Mouse (Mus musculus): ENCODE data around the gene Pheta2. TPM values are rescaled to one million over a fixed set of nuclear protein-coding genes. Genes with fewer than 3 reads are reported as not detected.

Pheta2 gene
- polyA plus RNA-seq, 1 experiment = 0.02 TPM

GRCm38 (mm10) chr15:82322195-82322594, 16.5 kb upstream of the Pheta2 start:
- Histone ChIP-seq H3ac (ENCODE audit: control insufficient read depth, insufficient read length, low read depth) (no peak overlapping the region), H3K79me3 (ENCODE audit: low read depth) (no peaks in the 10 kb centered on the region), H3K4me3 (ENCODE audit: insufficient read depth, poor library complexity, severe bottlenecking) (no peak overlapping the region), H3K27me3 (ENCODE audit: control insufficient read depth, insufficient read depth, insufficient read length) (peaks cover 8% of the 10 kb centered on the region), H3K79me2 (ENCODE audit: control insufficient read depth, insufficient read depth) (no peaks in the 10 kb centered on the region), H3K36me3 (ENCODE audit: control insufficient read depth, insufficient read depth) (no peaks in the 10 kb centered on the region)
- TF ChIP-seq FOSL1 (IDR thresholded peaks at IDR 0.05; ENCODE audit: insufficient read depth, low read length, poor library complexity, severe bottlenecking) (no peak), MYOD1 (IDR thresholded peaks at IDR 0.05; ENCODE audit: control insufficient read depth, insufficient read length, low read depth) (no peak), CTCF (IDR thresholded peaks at IDR 0.05; ENCODE audit: control insufficient read depth, insufficient read depth, insufficient read length) (no peak), MYOG (IDR thresholded peaks at IDR 0.05; ENCODE audit: control insufficient read depth, extremely low read depth, insufficient read length) (no peak), MAX (IDR thresholded peaks at IDR 0.05) (no peak), CEBPB (IDR thresholded peaks at IDR 0.05; ENCODE audit: low read depth) (no peak), USF1 (IDR thresholded peaks at IDR 0.05; ENCODE audit: low read depth) (no peak)

GRCm38 (mm10) chr15:82325382-82325781, 13.4 kb upstream of the Pheta2 start:
- no peaks in the 10 kb centered on the region for H3K79me2 ChIP-seq (ENCODE audit: control insufficient read depth, insufficient read depth)
- no peaks in the 10 kb centered on the region for H3K79me3 ChIP-seq (ENCODE audit: low read depth)
- no peak overlapping the region for H3K4me3 ChIP-seq (ENCODE audit: insufficient read depth, poor library complexity, severe bottlenecking)
- no peak overlapping the region for H3ac ChIP-seq (ENCODE audit: control insufficient read depth, insufficient read length, low read depth)
- no peaks in the 10 kb centered on the region for H3K36me3 ChIP-seq (ENCODE audit: control insufficient read depth, insufficient read depth)
- peaks cover 4% of the 10 kb centered on the region for H3K27me3 ChIP-seq (ENCODE audit: control insufficient read depth, insufficient read depth, insufficient read length)
- TF ChIP-seq CTCF (IDR thresholded peaks at IDR 0.05; ENCODE audit: control insufficient read depth, insufficient read depth, insufficient read length) = no peak
- no peak for TF ChIP-seq MYOG (IDR thresholded peaks at IDR 0.05; ENCODE audit: control insufficient read depth, extremely low read depth, insufficient read length)
- no peak for TF ChIP-seq FOSL1 (IDR thresholded peaks at IDR 0.05; ENCODE audit: insufficient read depth, low read length, poor library complexity, severe bottlenecking)
- no peak for TF ChIP-seq MYOD1 (IDR thresholded peaks at IDR 0.05; ENCODE audit: control insufficient read depth, insufficient read length, low read depth)

GRCm38 (mm10) chr15:82335194-82335593, 3.5 kb upstream of the Pheta2 start:
- H3K4me3 ChIP-seq (ENCODE audit: insufficient read depth, poor library complexity, severe bottlenecking) = no peak overlapping the region
- TF ChIP-seq CEBPB (IDR thresholded peaks at IDR 0.05; ENCODE audit: low read depth) = no peak
- no peak for TF ChIP-seq MAX (IDR thresholded peaks at IDR 0.05)
- no peak for TF ChIP-seq USF1 (IDR thresholded peaks at IDR 0.05; ENCODE audit: low read depth)
- TF ChIP-seq MYOG (IDR thresholded peaks at IDR 0.05; ENCODE audit: control insufficient read depth, extremely low read depth, insufficient read length) = no peak
- TF ChIP-seq FOSL1 (IDR thresholded peaks at IDR 0.05; ENCODE audit: insufficient read depth, low read length, poor library complexity, severe bottlenecking) = no peak
- no peak for TF ChIP-seq MYOD1 (IDR thresholded peaks at IDR 0.05; ENCODE audit: control insufficient read depth, insufficient read length, low read depth)
- no peak for TF ChIP-seq CTCF (IDR thresholded peaks at IDR 0.05; ENCODE audit: control insufficient read depth, insufficient read depth, insufficient read length)
- peaks cover 10% of the 10 kb centered on the region for H3K79me2 ChIP-seq (ENCODE audit: control insufficient read depth, insufficient read depth)
- H3K79me3 ChIP-seq (ENCODE audit: low read depth) = no peaks in the 10 kb centered on the region
- no peak overlapping the region for H3ac ChIP-seq (ENCODE audit: control insufficient read depth, insufficient read length, low read depth)
- H3K36me3 ChIP-seq (ENCODE audit: control insufficient read depth, insufficient read depth) = peaks cover 15% of the 10 kb centered on the region
- no peaks in the 10 kb centered on the region for H3K27me3 ChIP-seq (ENCODE audit: control insufficient read depth, insufficient read depth, insufficient read length)

- Histone ChIP-seq H3K4me3 (ENCODE audit: insufficient read depth, poor library complexity, severe bottlenecking) (no peak overlapping the region), H3K36me3 (ENCODE audit: control insufficient read depth, insufficient read depth) (peaks cover 15% of the 10 kb centered on the region), H3K27me3 (ENCODE audit: control insufficient read depth, insufficient read depth, insufficient read length) (no peaks in the 10 kb centered on the region), H3K79me2 (ENCODE audit: control insufficient read depth, insufficient read depth) (peaks cover 10% of the 10 kb centered on the region), H3K79me3 (ENCODE audit: low read depth) (no peaks in the 10 kb centered on the region), H3ac (ENCODE audit: control insufficient read depth, insufficient read length, low read depth) (no peak overlapping the region)
- TF ChIP-seq MYOG (IDR thresholded peaks at IDR 0.05; ENCODE audit: control insufficient read depth, extremely low read depth, insufficient read length) (no peak), CTCF (IDR thresholded peaks at IDR 0.05; ENCODE audit: control insufficient read depth, insufficient read depth, insufficient read length) (no peak), MAX (IDR thresholded peaks at IDR 0.05) (no peak), USF1 (IDR thresholded peaks at IDR 0.05; ENCODE audit: low read depth) (no peak), CEBPB (IDR thresholded peaks at IDR 0.05; ENCODE audit: low read depth) (no peak), MYOD1 (IDR thresholded peaks at IDR 0.05; ENCODE audit: control insufficient read depth, insufficient read length, low read depth) (no peak), FOSL1 (IDR thresholded peaks at IDR 0.05; ENCODE audit: insufficient read depth, low read length, poor library complexity, severe bottlenecking) (no peak)
These were observed 2.1 kb upstream of the Pheta2 start for GRCm38 (mm10) chr15:82336629-82337028.

GRCm38 (mm10) chr15:82337875-82338274, 867 bp upstream of the Pheta2 start:
- no peak for TF ChIP-seq MYOG (IDR thresholded peaks at IDR 0.05; ENCODE audit: control insufficient read depth, extremely low read depth, insufficient read length)
- no peak for TF ChIP-seq CTCF (IDR thresholded peaks at IDR 0.05; ENCODE audit: control insufficient read depth, insufficient read depth, insufficient read length)
- TF ChIP-seq USF1 (IDR thresholded peaks at IDR 0.05; ENCODE audit: low read depth) = no peak
- TF ChIP-seq CEBPB (IDR thresholded peaks at IDR 0.05; ENCODE audit: low read depth) = no peak
- no peak for TF ChIP-seq MYOD1 (IDR thresholded peaks at IDR 0.05; ENCODE audit: control insufficient read depth, insufficient read length, low read depth)
- TF ChIP-seq MAX (IDR thresholded peaks at IDR 0.05) = no peak
- TF ChIP-seq FOSL1 (IDR thresholded peaks at IDR 0.05; ENCODE audit: insufficient read depth, low read length, poor library complexity, severe bottlenecking) = no peak
- Histone ChIP-seq H3K4me3 (ENCODE audit: insufficient read depth, poor library complexity, severe bottlenecking) (peak overlapping the region; percentile 66), H3K79me3 (ENCODE audit: low read depth) (no peaks in the 10 kb centered on the region), H3K36me3 (ENCODE audit: control insufficient read depth, insufficient read depth) (peaks cover 15% of the 10 kb centered on the region), H3K79me2 (ENCODE audit: control insufficient read depth, insufficient read depth) (peaks cover 10% of the 10 kb centered on the region), H3K27me3 (ENCODE audit: control insufficient read depth, insufficient read depth, insufficient read length) (no peaks in the 10 kb centered on the region), H3ac (ENCODE audit: control insufficient read depth, insufficient read length, low read depth) (peak overlapping the region; percentile 39)

- Histone ChIP-seq H3K36me3 (ENCODE audit: control insufficient read depth, insufficient read depth) (peaks cover 14% of the 10 kb centered on the region), H3K27me3 (ENCODE audit: control insufficient read depth, insufficient read depth, insufficient read length) (no peaks in the 10 kb centered on the region), H3K4me3 (ENCODE audit: insufficient read depth, poor library complexity, severe bottlenecking) (no peak overlapping the region), H3ac (ENCODE audit: control insufficient read depth, insufficient read length, low read depth) (no peak overlapping the region), H3K79me2 (ENCODE audit: control insufficient read depth, insufficient read depth) (peaks cover 10% of the 10 kb centered on the region), H3K79me3 (ENCODE audit: low read depth) (no peaks in the 10 kb centered on the region)
- TF ChIP-seq MYOG (IDR thresholded peaks at IDR 0.05; ENCODE audit: control insufficient read depth, extremely low read depth, insufficient read length) (no peak), MAX (IDR thresholded peaks at IDR 0.05) (no peak), CEBPB (IDR thresholded peaks at IDR 0.05; ENCODE audit: low read depth) (no peak), FOSL1 (IDR thresholded peaks at IDR 0.05; ENCODE audit: insufficient read depth, low read length, poor library complexity, severe bottlenecking) (no peak), CTCF (IDR thresholded peaks at IDR 0.05; ENCODE audit: control insufficient read depth, insufficient read depth, insufficient read length) (no peak), MYOD1 (IDR thresholded peaks at IDR 0.05; ENCODE audit: control insufficient read depth, insufficient read length, low read depth) (no peak), USF1 (IDR thresholded peaks at IDR 0.05; ENCODE audit: low read depth) (no peak)
These were observed 408 bp downstream of the Pheta2 start for GRCm38 (mm10) chr15:82339150-82339549.
